Mouse (Mus musculus): Measurements from ENCODE around the gene Sos2. TPM values are rescaled to one million over a fixed set of nuclear protein-coding genes. Genes with fewer than 3 reads are reported as not detected.

Sos2 gene
- total RNA-seq, 2 experiments from 2014 or later: 27.7 to 34.3 TPM

- intact Hi-C loops (cut with DNase I): no loop called here
- DNase-seq (ENCODE audit: extremely low spot score in 1 of 2, low spot score in 2 of 2): peak; percentile 17 to 74
Observed at GRCm38 (mm10) chr12:69537675-69538361, 143.8 kb downstream of the Sos2 start.

GRCm38 (mm10) chr12:69537243-69537674 is 144.4 kb downstream of the Sos2 start:
- intact Hi-C loops (cut with DNase I): no loop called here
- peak in 1 of 2 experiments; percentile 58 for DNase-seq (ENCODE audit: extremely low spot score in 1 of 2, low spot score in 2 of 2)

GRCm38 (mm10) chr12:69536616-69537242 is 144.9 kb downstream of the Sos2 start:
- intact Hi-C loops (cut with DNase I): no loop called here

More at GRCm38 (mm10) chr12:69536616-69537242, 144.9 kb downstream of the Sos2 start:
- no peak for DNase-seq (ENCODE audit: extremely low spot score in 1 of 2, low spot score in 2 of 2)

Small RNA genes within 50 kb of the gene (microRNA-seq; reads per million reads assigned to microRNA genes)
- gene Gm23018: not detected

Other genes with a start within 250 kb of the Sos2 start
- 10 to 100 TPM; 21.2 to 21.6 TPM for gene Vcpkmt, start 98.8 kb downstream of the Sos2 start, total RNA-seq (2021)
- 10 to 100 TPM; 11.6 to 16.7 TPM for gene L2hgdh, start 43.0 kb upstream of the Sos2 start, total RNA-seq (2021)
- gene Atp5s, start 43.1 kb upstream of the Sos2 start, total RNA-seq (2021): 10 to 100 TPM; 25.2 to 28.2 TPM
- 10 to 100 TPM; 43.7 to 43.8 TPM for gene Cdkl1, start 109.4 kb upstream of the Sos2 start, total RNA-seq (2021)
- 100 to 1,000 TPM; 225 to 235 TPM for gene Atl1, start 210.8 kb upstream of the Sos2 start, total RNA-seq (2021)
- 10 to 100 TPM; 39.2 to 40.4 TPM for gene Map4k5, start 211.3 kb upstream of the Sos2 start, total RNA-seq (2021)

All from left cerebral cortex, postnatal 10 days (tissue).